ENCODE assay signal across 9 mouse cellular contexts in the genomic region with DNA sequence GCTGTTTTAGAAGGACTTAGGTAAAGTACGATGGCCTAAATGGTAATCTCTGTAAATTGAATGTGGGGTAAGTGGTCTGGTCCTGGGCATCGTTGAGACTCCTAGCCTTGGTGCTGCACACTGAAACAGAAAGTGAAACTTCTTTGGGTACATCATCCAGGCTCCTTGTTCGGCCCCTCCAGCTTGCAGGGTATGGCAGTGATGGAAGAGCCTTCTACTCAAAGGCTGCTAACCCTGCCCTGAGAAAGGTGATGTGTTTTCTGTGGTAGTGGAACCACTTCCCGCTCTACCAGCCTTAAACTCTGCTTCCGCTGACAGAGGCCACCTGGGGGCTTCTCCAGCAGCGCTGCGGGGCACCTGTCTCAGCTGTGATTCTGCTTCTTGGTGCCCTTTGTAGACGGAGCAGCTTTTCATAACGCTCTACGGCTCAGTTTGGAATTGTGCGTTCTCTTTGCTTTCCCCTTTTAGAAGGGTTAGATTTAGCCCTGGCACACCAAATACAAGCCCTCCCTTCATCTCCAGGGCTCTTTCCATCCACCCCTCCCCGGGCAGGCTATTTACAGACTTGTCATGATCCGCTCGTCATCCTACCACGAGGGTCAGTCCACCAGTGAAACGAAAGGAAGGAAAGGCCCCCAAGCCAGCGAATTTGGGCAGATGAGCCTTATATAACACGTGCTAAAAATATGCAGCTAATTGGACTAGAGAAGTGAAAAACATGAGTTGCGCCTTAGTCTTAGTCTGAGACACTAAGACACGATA.
DNase-seq lines count a peak whose midpoint lies in the region; ATAC-seq and TF ChIP-seq lines count a peak whose summit lies in the region.
"Had no signal": no experiment of that assay in that cellular context is flagged by ENCODE, and none has a peak within 500 bp of the region (broad histone marks: within the 10 kb centered on the region; RNA-seq: fewer than 3 reads in every experiment).

No protein-coding gene starts in this region.

- TF ChIP-seq POLR2A in thymus, adult 2 months (IDR thresholded peaks at IDR 0.05; ENCODE audit: control insufficient read depth, extremely low read depth, insufficient read depth, low read length, poor library complexity) = no peak

- H3K27ac ChIP-seq in thymus, adult 2 months (ENCODE audit: control insufficient read depth, insufficient read depth, low read length) = no peak overlapping the region; the same call in 1 of the 2 replicates

- intact Hi-C loops in heart, postnatal 10 days (cut with DNase I) = loop anchor here (5.0 kb wide), 1 partner anchor 70 kb away; no protein-coding TSS in a partner anchor

- no peaks in the 10 kb centered on the region for H3K27me3 ChIP-seq in thymus, adult 2 months (ENCODE audit: control insufficient read depth, insufficient read depth, low read length)

- ATAC-seq in megakaryocyte, adult 5-6 weeks (ENCODE audit: poor library complexity, severe bottlenecking) = peak; percentile 71

- 0 out of 2 replicates have a peak, but pooled peaks have one; percentile 39 for TF ChIP-seq CTCF in thymus, adult 2 months (IDR thresholded peaks at IDR 0.05; ENCODE audit: borderline replicate concordance, control insufficient read depth, extremely low read depth, insufficient read depth, low read length, poor library complexity)

- no peak overlapping the region for H3K4me3 ChIP-seq in thymus, adult 2 months (ENCODE audit: control insufficient read depth, insufficient read depth, low read length)

- WGBS in thymus, adult 2 months = 10% methylated on average over 20 of the region's 20 CpGs

- H3K36me3 ChIP-seq in thymus, adult 2 months (ENCODE audit: control insufficient read depth, insufficient read depth, low read length) = no peaks in the 10 kb centered on the region
- H3K36me3 ChIP-seq: G1E had no signal

- peak; percentile 52 to 77 for DNase-seq in gastrocnemius, adult 8-10 months (ENCODE audit: low spot score in 2 of 2)
- no peak for DNase-seq in gastrocnemius, postnatal 10 days
- peak; percentile 81 for DNase-seq in cerebellum, adult 9-10 months
- DNase-seq in heart, postnatal 10 days = peak; percentile 66 to 73
- peak; percentile 78 for DNase-seq in thymus, adult 2 months
- no peak for DNase-seq in kidney, adult 9 months
- DNase-seq in urinary bladder, adult 18-20 months (ENCODE audit: low spot score in 2 of 2) = no peak

- H3K4me1 ChIP-seq in thymus, adult 2 months (replicated peaks; ENCODE audit: control insufficient read depth, insufficient read depth, low read length) = peaks cover 29% of the 10 kb centered on the region

Comparison
In these comparisons a context has a peak if more than half of its experiments do, and no peak if none do; other contexts are left out.
1. DNase-seq: peak in gastrocnemius, adult 8-10 months (2 of 2), cerebellum, adult 9-10 months (single experiment), heart, postnatal 10 days (2 of 2) and thymus, adult 2 months (single experiment); none in gastrocnemius, postnatal 10 days (single experiment), kidney, adult 9 months (single experiment) and urinary bladder, adult 18-20 months (0 of 2).